Mouse (Mus musculus) neutrophil, adult 83 days (primary cell): ENCODE data around the gene Nif3l1. TPM values are rescaled to one million over a fixed set of nuclear protein-coding genes. Genes with fewer than 3 reads are reported as not detected.

Experiments used
- total RNA-seq, 2 experiments: library from RNA; stranded (reverse); gene quantifications; one replicate each; pipeline ENCODE4 v1.2.4; 2023

Gene Nif3l1
- total RNA-seq: 10 to 100 TPM; 12.0 to 14.2 TPM

DNA sequence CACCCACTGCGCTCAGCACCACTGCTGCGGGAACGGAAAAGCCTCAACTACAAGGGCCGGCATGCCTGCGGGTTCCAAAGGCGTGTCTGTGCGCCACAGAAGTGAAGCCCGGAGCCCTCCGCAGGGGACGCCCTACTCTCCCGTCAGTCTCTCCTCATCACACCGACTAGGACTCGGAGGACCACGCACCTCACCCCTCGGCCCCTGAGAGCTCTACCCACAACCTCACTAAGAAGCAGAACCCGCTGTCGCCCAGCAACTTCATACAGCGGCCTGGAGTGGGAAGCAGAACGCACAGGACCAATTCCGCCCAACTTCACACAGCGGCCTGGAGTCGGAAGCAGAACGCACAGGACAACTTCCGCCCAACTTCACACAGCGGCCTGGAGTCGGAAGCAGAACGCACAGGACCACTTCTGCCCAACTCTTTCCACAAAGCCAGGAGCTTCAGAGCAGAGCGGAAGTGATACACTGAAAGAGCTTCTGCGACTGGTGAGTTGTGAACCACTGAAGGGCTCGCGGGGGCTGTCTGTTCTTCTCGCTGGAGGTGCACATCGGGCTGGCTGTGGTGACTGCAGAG is at the start of gene Nif3l1, which contains the start of gene Ppil3:
Gene Nif3l1, plus strand, starts transcription at position 9 of the 580 bp plus-strand sequence.
Gene Ppil3, minus strand, starts transcription at position 344 of the 580 bp plus-strand sequence.

DNA sequence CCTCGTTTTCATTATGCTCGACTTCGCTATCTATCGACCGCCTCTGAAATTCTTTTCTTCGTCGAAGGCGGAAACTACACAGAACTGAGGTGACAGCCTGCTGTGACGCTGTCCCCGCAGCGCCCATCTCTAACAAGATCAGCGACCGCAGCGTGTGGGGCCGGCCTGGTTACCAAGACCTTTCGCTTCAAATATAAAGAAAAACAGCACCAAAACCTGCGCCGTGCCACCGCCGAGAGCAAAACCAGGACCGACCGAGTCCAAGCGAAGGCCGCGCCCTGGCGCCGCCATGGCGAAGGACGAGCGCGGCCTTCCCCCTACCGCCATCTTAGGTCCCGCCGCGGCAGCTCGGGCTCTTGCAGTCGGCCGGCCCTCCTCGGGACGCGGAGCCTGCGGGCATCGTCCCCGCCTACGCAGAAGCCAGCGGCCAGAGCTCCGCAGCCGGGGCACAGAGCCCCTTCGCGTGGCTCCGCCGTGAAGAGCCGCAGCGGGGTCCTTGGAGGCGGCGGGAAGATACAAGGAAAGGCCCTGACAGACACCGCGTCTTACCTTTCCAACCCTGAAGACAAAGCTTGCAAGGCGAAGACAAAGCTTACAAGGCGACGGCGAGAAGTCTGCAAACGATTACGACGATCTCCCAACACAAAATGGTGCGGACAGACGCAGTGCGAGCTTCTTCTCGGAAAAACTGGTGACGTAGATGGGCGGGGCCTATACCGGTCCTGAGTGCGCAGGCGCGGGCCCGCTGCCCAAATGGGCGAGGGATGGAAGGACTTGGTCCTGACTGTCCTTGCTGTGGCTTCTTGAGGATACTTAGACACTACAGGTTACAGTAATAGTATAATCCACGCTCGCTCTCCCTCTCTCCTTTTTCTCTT is 21.3 kb upstream of the Nif3l1 start, which contains the start of gene Clk1:
Gene Clk1, minus strand, starts transcription at position 696 of the 878 bp plus-strand sequence.

DNA sequence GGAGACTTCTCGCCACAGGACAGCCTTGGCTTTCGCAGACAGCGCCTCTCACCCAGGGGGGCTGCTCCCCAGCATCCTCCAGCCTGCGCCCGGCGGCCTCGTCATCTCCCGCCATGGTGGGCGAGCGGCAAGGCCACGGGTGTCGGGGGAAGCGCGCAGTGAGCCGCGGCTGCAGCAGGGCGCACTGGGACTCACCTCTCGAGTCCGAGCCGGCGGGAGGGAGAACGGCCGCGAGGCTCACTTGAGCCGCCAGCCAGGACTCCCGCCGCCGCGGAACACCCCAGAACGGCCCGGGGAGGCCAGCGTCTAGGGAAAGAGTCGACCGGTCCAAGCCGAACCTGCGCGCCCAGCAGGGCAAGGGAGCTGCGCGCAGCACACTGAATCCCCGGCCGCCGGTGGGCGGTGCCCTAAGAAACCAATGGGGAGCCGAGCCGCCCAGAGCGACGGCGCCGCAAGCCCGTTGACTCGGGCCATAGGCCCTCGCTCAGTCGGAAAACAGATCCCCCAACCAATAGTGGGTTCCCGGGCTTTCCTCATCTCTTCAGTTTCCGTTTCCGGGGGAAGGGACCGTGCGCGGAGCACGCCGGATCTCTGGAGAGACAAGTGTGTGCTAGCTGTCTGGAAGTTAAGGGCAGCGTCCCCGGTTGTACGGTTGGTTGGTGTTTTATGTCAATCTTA is 59.8 kb downstream of the Nif3l1 start, which contains the start of gene Orc2:
Gene Orc2, minus strand, starts transcription at position 533 of the 678 bp plus-strand sequence.

Other genes with a start within 250 kb of the Nif3l1 start
- gene Aox4, start 234.8 kb upstream of the Nif3l1 start, total RNA-seq: under 1 TPM; 0.24 to 0.42 TPM
- gene Aox2, start 166.8 kb upstream of the Nif3l1 start, total RNA-seq: under 1 TPM in 1 of 2 experiments, not detected in 1; 0.18 TPM
- gene Bzw1, start 52.3 kb upstream of the Nif3l1 start, total RNA-seq: 10 to 100 TPM; 94.2 to 95.9 TPM
- gene Clk1, start 21.1 kb upstream of the Nif3l1 start, total RNA-seq: 100 to 1,000 TPM; 673 to 776 TPM
- gene Ppil3, start 335 bp downstream of the Nif3l1 start, total RNA-seq: 10 to 100 TPM; 18.3 to 21.2 TPM
- 10 to 100 TPM; 14.0 to 15.3 TPM for gene Orc2, start 60.0 kb downstream of the Nif3l1 start, total RNA-seq
- gene Fam126b, start 141.2 kb downstream of the Nif3l1 start, total RNA-seq: 10 to 100 TPM; 10.4 to 15.1 TPM
- 10 to 100 TPM; 49.0 to 53.2 TPM for gene Ndufb3, start 141.2 kb downstream of the Nif3l1 start, total RNA-seq